Mouse (Mus musculus): ENCODE results near the gene E2f6. TPM values are rescaled to one million over a fixed set of nuclear protein-coding genes. Genes with fewer than 3 reads are reported as not detected.

The E2f6 gene
- polyA plus RNA-seq, 1 experiment from 2014 or later = 40.5 TPM

DNA sequence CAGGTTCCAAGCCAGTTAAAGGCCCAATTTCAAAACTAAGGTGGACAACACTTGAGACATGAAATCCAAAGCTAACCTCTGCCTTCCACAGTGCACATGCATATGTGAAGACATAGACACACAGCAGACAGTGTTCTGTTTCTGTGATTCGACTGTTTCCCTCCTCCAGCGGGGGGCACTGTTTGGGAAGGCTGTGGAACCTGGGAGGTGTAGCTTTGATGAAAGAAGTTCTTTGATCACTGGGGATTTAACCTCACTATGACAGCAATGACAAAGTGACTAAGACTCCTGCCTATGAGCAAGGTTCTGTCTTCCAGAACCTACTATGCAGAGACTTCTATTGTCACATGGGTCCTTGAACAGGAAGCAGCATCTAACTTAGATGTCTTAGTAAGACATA, 19.0 kb downstream of the E2f6 start:
- peaks cover 16% of the 10 kb centered on the region for H3K4me1 ChIP-seq (replicated peaks)
- no peaks in the 10 kb centered on the region for H3K9me3 ChIP-seq (replicated peaks)
- WGBS = 77% methylated on average over 2 of the region's 2 CpGs
- peaks cover 18% of the 10 kb centered on the region for H3K36me3 ChIP-seq
- H3K27me3 ChIP-seq = no peaks in the 10 kb centered on the region
- no peak for ATAC-seq (replicated peaks; ENCODE audit: insufficient number of reproducible peaks, insufficient read depth, low FRiP score, low read depth)
- no peak overlapping the region for H3K9ac ChIP-seq
- H3K4me2 ChIP-seq = no peak overlapping the region
- H3K27ac ChIP-seq = no peak overlapping the region
- no peak overlapping the region for H3K4me3 ChIP-seq

GRCm38 (mm10) chr12:16831071-16831470, 20.3 kb downstream of the E2f6 start:
- ATAC-seq (replicated peaks; ENCODE audit: insufficient number of reproducible peaks, insufficient read depth, low FRiP score, low read depth) = no peak
- WGBS = 60% methylated on average over 4 of the region's 4 CpGs
- Histone ChIP-seq H3K4me2 (no peak overlapping the region), H3K36me3 (peaks cover 6% of the 10 kb centered on the region; the same call in 1 of the 2 replicates), H3K27ac (no peak overlapping the region), H3K4me1 (replicated peaks) (peaks cover 26% of the 10 kb centered on the region), H3K9me3 (replicated peaks) (no peaks in the 10 kb centered on the region), H3K27me3 (no peaks in the 10 kb centered on the region), H3K4me3 (no peak overlapping the region), H3K9ac (no peak overlapping the region)

GRCm38 (mm10) chr12:16834701-16835100, 23.9 kb downstream of the E2f6 start:
- 61% methylated on average over 11 of the region's 11 CpGs for WGBS
- ATAC-seq (replicated peaks; ENCODE audit: insufficient number of reproducible peaks, insufficient read depth, low FRiP score, low read depth) = no peak
- no peak overlapping the region for H3K4me3 ChIP-seq
- H3K9me3 ChIP-seq (replicated peaks) = no peaks in the 10 kb centered on the region
- H3K36me3 ChIP-seq = no peaks in the 10 kb centered on the region
- no peak overlapping the region for H3K9ac ChIP-seq
- H3K27me3 ChIP-seq = no peaks in the 10 kb centered on the region
- H3K4me2 ChIP-seq = no peak overlapping the region
- H3K27ac ChIP-seq = no peak overlapping the region
- peaks cover 31% of the 10 kb centered on the region for H3K4me1 ChIP-seq (replicated peaks)

DNA sequence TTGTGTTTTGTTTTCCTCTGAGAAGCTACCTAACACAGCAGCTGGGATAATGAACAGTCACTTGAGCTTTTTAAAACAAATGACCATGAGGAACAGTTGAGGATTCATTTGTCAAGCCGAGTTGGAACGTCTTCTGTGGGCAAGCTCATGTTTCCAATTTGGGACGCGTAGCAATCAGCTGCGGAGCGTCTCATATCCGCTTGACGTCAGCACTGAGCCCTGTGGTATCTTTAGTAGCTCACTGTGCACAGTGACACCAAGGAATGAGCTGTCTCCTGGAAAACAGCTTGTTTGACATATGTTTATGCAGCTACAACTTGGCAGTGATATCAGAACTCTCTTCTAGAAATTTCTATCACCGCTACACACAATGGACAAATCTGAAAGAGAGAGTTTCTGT, 25.4 kb downstream of the E2f6 start:
- WGBS = 12% methylated on average over 9 of the region's 9 CpGs
- Histone ChIP-seq H3K36me3 (no peaks in the 10 kb centered on the region), H3K9ac (no peak overlapping the region), H3K4me3 (no peak overlapping the region), H3K4me1 (replicated peaks) (peaks cover 33% of the 10 kb centered on the region), H3K27ac (peak overlapping the region; percentile 78), H3K27me3 (no peaks in the 10 kb centered on the region), H3K9me3 (replicated peaks) (no peaks in the 10 kb centered on the region), H3K4me2 (peak overlapping the region; percentile 42)
- ATAC-seq (replicated peaks; ENCODE audit: insufficient number of reproducible peaks, insufficient read depth, low FRiP score, low read depth) = peak; percentile 68; the same call in 1 of the 2 replicates

- H3K36me3 ChIP-seq = no peaks in the 10 kb centered on the region
- no peak overlapping the region for H3K4me3 ChIP-seq
- H3K4me2 ChIP-seq = no peak overlapping the region
- peaks cover 35% of the 10 kb centered on the region for H3K4me1 ChIP-seq (replicated peaks)
- H3K27me3 ChIP-seq = no peaks in the 10 kb centered on the region
- no peaks in the 10 kb centered on the region for H3K9me3 ChIP-seq (replicated peaks)
- H3K9ac ChIP-seq = no peak overlapping the region
- WGBS = 68% methylated on average over 4 of the region's 4 CpGs
- no peak for ATAC-seq (replicated peaks; ENCODE audit: insufficient number of reproducible peaks, insufficient read depth, low FRiP score, low read depth)
- no peak overlapping the region for H3K27ac ChIP-seq
These were observed 27.0 kb downstream of the E2f6 start for GRCm38 (mm10) chr12:16837766-16838165.

- Histone ChIP-seq H3K4me1 (replicated peaks) (peaks cover 33% of the 10 kb centered on the region), H3K4me3 (no peak overlapping the region), H3K9me3 (replicated peaks) (no peaks in the 10 kb centered on the region), H3K36me3 (no peaks in the 10 kb centered on the region), H3K27ac (peak overlapping the region; percentile 65), H3K9ac (no peak overlapping the region), H3K4me2 (no peak overlapping the region), H3K27me3 (no peaks in the 10 kb centered on the region)
- 33% methylated on average over 8 of the region's 8 CpGs for WGBS
- peak; percentile 38; the same call in 1 of the 2 replicates for ATAC-seq (replicated peaks; ENCODE audit: insufficient number of reproducible peaks, insufficient read depth, low FRiP score, low read depth)
These were observed 30.3 kb downstream of the E2f6 start for GRCm38 (mm10) chr12:16840842-16841782.

DNA sequence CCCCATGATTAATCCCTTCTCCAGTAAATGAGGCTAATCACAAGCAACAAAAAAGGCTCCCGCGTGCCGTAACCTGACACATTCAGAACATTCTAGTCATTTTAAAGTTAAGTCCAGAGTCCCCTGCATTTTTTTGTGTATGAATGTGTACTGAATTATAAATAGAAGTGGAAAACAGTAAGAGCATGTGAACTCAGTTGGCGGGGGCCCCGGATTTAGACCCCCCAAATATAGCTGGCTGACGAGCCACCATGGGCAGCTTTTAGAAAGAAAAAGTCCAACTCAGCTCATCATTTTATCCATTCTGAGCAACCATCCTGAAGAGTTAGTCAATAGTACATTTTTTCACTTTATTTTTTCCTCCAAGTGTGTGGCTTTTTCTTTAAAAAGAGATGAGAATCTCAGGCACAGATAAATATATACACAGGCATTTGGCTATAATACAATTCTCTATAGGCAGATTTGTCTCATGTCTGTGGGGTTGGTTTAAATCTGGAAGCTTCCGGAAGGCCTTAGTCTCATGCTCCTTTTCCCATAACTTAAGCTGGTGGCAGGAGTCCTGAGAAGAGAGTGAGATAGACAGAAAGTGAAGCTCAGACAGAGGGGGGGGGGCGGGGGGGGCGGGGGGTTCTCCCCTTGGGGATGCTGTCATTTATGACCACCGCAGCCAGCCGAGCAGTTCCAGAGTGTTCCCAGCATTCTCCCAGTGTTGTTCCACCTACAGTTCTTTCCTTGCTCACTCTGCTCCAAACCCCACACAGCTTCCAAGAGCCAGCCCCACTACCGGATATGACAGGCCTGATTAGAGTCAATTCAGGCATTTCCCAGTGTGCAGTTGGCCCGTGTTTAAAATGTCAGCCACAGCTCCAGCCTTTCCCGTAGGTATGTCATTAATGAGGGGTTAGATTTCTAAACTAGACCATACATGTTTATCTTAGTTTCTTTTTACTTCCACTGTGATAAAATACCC, 34.1 kb downstream of the E2f6 start:
- no peaks in the 10 kb centered on the region for H3K27me3 ChIP-seq
- no peaks in the 10 kb centered on the region for H3K36me3 ChIP-seq
- H3K9me3 ChIP-seq (replicated peaks) = no peaks in the 10 kb centered on the region
- H3K9ac ChIP-seq = no peak overlapping the region
- H3K27ac ChIP-seq = peak overlapping the region; percentile 64
- H3K4me2 ChIP-seq = no peak overlapping the region
- peak; percentile 77 for ATAC-seq (replicated peaks; ENCODE audit: insufficient number of reproducible peaks, insufficient read depth, low FRiP score, low read depth)
- H3K4me3 ChIP-seq = no peak overlapping the region
- H3K4me1 ChIP-seq (replicated peaks) = peaks cover 24% of the 10 kb centered on the region
- WGBS = 41% methylated on average over 14 of the region's 14 CpGs

GRCm38 (mm10) chr12:16847204-16847792, 36.5 kb downstream of the E2f6 start:
- Histone ChIP-seq H3K27me3 (no peaks in the 10 kb centered on the region), H3K36me3 (no peaks in the 10 kb centered on the region), H3K9me3 (replicated peaks) (no peaks in the 10 kb centered on the region), H3K4me2 (no peak overlapping the region), H3K27ac (no peak overlapping the region), H3K4me1 (replicated peaks) (peaks cover 24% of the 10 kb centered on the region), H3K4me3 (no peak overlapping the region), H3K9ac (no peak overlapping the region)
- WGBS = 70% methylated on average over 4 of the region's 4 CpGs
- ATAC-seq (replicated peaks; ENCODE audit: insufficient number of reproducible peaks, insufficient read depth, low FRiP score, low read depth) = no peak

- Histone ChIP-seq H3K4me1 (replicated peaks) (peaks cover 26% of the 10 kb centered on the region), H3K9me3 (replicated peaks) (no peaks in the 10 kb centered on the region), H3K27me3 (no peaks in the 10 kb centered on the region), H3K9ac (no peak overlapping the region), H3K4me2 (no peak overlapping the region), H3K4me3 (no peak overlapping the region), H3K36me3 (no peaks in the 10 kb centered on the region), H3K27ac (no peak overlapping the region)
- WGBS = 80% methylated on average over 2 of the region's 2 CpGs
- ATAC-seq (replicated peaks; ENCODE audit: insufficient number of reproducible peaks, insufficient read depth, low FRiP score, low read depth) = no peak
These were observed 37.7 kb downstream of the E2f6 start for GRCm38 (mm10) chr12:16848501-16848900.

- Histone ChIP-seq H3K4me2 (no peak overlapping the region), H3K27me3 (no peaks in the 10 kb centered on the region), H3K36me3 (no peaks in the 10 kb centered on the region), H3K9ac (no peak overlapping the region), H3K4me1 (replicated peaks) (peaks cover 28% of the 10 kb centered on the region), H3K27ac (no peak overlapping the region), H3K9me3 (replicated peaks) (no peaks in the 10 kb centered on the region), H3K4me3 (no peak overlapping the region)
- ATAC-seq (replicated peaks; ENCODE audit: insufficient number of reproducible peaks, insufficient read depth, low FRiP score, low read depth) = no peak
- 78% methylated on average over 2 of the region's 2 CpGs for WGBS
These were observed 39.1 kb downstream of the E2f6 start for GRCm38 (mm10) chr12:16849821-16850220.
